Mouse (Mus musculus): Measurements from ENCODE around the gene Sox6. TPM values are rescaled to one million over a fixed set of nuclear protein-coding genes. Genes with fewer than 3 reads are reported as not detected.
"Not testable (repeated sequence)": the region's sequence is repeated elsewhere in the genome, so short reads cannot be mapped to it uniquely, and the experiment has no call there.

Sox6 gene
- polyA plus RNA-seq, 1 experiment from 2014 or later = 40.6 TPM

- H3K9me3 ChIP-seq (ENCODE audit: control insufficient read depth, low read depth, low read length) = no peaks in the 10 kb centered on the region
- 63% methylated on average over 5 of the region's 5 CpGs for WGBS
- H3K36me3 ChIP-seq (ENCODE audit: control insufficient read depth, insufficient read depth, low read length) = no peaks in the 10 kb centered on the region
- peaks cover 21% of the 10 kb centered on the region for H3K4me1 ChIP-seq (ENCODE audit: control insufficient read depth, insufficient read depth, low read length)
- no peak overlapping the region for H3K4me3 ChIP-seq (ENCODE audit: low read depth, low read length)
- H3K27me3 ChIP-seq (ENCODE audit: control insufficient read depth, insufficient read depth, low read length) = no peaks in the 10 kb centered on the region
- no peak overlapping the region for H3K9ac ChIP-seq (replicated peaks; ENCODE audit: low read depth, low read length)
- H3K4me2 ChIP-seq (replicated peaks; ENCODE audit: low read depth, low read length) = peak overlapping the region; percentile 17; the same call in 1 of the 2 replicates
- H3K27ac ChIP-seq (ENCODE audit: low read length) = 0 out of 2 replicates have a peak overlapping the region, but pooled peaks have one; percentile 27
- ATAC-seq (ENCODE audit: insufficient number of reproducible peaks, insufficient read depth, low FRiP score, low read depth) = no peak
Observed at GRCm38 (mm10) chr7:115624451-115624850, 414.1 kb downstream of the Sox6 start.

- Histone ChIP-seq H3K9me3 (ENCODE audit: control insufficient read depth, low read depth, low read length) (no peaks in the 10 kb centered on the region), H3K4me3 (ENCODE audit: low read depth, low read length) (no peak overlapping the region; the same call in 1 of the 2 replicates), H3K27ac (ENCODE audit: low read length) (peak overlapping the region; percentile 55; the same call in 1 of the 2 replicates), H3K36me3 (ENCODE audit: control insufficient read depth, insufficient read depth, low read length) (no peaks in the 10 kb centered on the region), H3K27me3 (ENCODE audit: control insufficient read depth, insufficient read depth, low read length) (no peaks in the 10 kb centered on the region), H3K4me2 (replicated peaks; ENCODE audit: low read depth, low read length) (peak overlapping the region; percentile 31), H3K9ac (replicated peaks; ENCODE audit: low read depth, low read length) (no peak overlapping the region), H3K4me1 (ENCODE audit: control insufficient read depth, insufficient read depth, low read length) (0 out of 2 replicates have a peak, but pooled peaks cover 8% of the 10 kb centered on the region)
- 12% methylated on average over 10 of the region's 10 CpGs for WGBS
- peak; percentile 33; the same call in 1 of the 2 replicates for ATAC-seq (ENCODE audit: insufficient number of reproducible peaks, insufficient read depth, low FRiP score, low read depth)
Observed at GRCm38 (mm10) chr7:115615697-115616237, 422.8 kb downstream of the Sox6 start.

GRCm38 (mm10) chr7:115607485-115607884 is 431.1 kb downstream of the Sox6 start:
- Histone ChIP-seq H3K9me3 (ENCODE audit: control insufficient read depth, low read depth, low read length) (no peaks in the 10 kb centered on the region), H3K27ac (ENCODE audit: low read length) (no peak overlapping the region), H3K36me3 (ENCODE audit: control insufficient read depth, insufficient read depth, low read length) (no peaks in the 10 kb centered on the region), H3K4me1 (ENCODE audit: control insufficient read depth, insufficient read depth, low read length) (no peaks in the 10 kb centered on the region), H3K4me3 (ENCODE audit: low read depth, low read length) (no peak overlapping the region), H3K9ac (replicated peaks; ENCODE audit: low read depth, low read length) (no peak overlapping the region), H3K4me2 (replicated peaks; ENCODE audit: low read depth, low read length) (no peak overlapping the region), H3K27me3 (ENCODE audit: control insufficient read depth, insufficient read depth, low read length) (no peaks in the 10 kb centered on the region)
- no peak for ATAC-seq (ENCODE audit: insufficient number of reproducible peaks, insufficient read depth, low FRiP score, low read depth)
- WGBS = 89% methylated on average over 1 of the region's 1 CpGs

- not testable (repeated sequence) for H3K4me2 ChIP-seq (replicated peaks; ENCODE audit: low read depth, low read length); H3K27ac ChIP-seq (ENCODE audit: low read length); ATAC-seq (ENCODE audit: insufficient number of reproducible peaks, insufficient read depth, low FRiP score, low read depth); H3K27me3 ChIP-seq (ENCODE audit: control insufficient read depth, insufficient read depth, low read length); H3K36me3 ChIP-seq (ENCODE audit: control insufficient read depth, insufficient read depth, low read length); H3K4me1 ChIP-seq (ENCODE audit: control insufficient read depth, insufficient read depth, low read length); H3K9me3 ChIP-seq (ENCODE audit: control insufficient read depth, low read depth, low read length); H3K9ac ChIP-seq (replicated peaks; ENCODE audit: low read depth, low read length); H3K4me3 ChIP-seq (ENCODE audit: low read depth, low read length)
- WGBS = 52% methylated on average over 3 of the region's 3 CpGs
Observed at GRCm38 (mm10) chr7:115606125-115606524, 432.5 kb downstream of the Sox6 start.

- 79% methylated on average over 7 of the region's 7 CpGs for WGBS
Observed at GRCm38 (mm10) chr7:115604883-115605282, 433.7 kb downstream of the Sox6 start.

GRCm38 (mm10) chr7:115597376-115597775 is 441.2 kb downstream of the Sox6 start:
- 77% methylated on average over 6 of the region's 6 CpGs for WGBS
- H3K4me1 ChIP-seq (ENCODE audit: control insufficient read depth, insufficient read depth, low read length) = no peaks in the 10 kb centered on the region
- no peak overlapping the region for H3K9ac ChIP-seq (replicated peaks; ENCODE audit: low read depth, low read length)
- no peak overlapping the region for H3K4me2 ChIP-seq (replicated peaks; ENCODE audit: low read depth, low read length)
- H3K27me3 ChIP-seq (ENCODE audit: control insufficient read depth, insufficient read depth, low read length) = no peaks in the 10 kb centered on the region
- H3K36me3 ChIP-seq (ENCODE audit: control insufficient read depth, insufficient read depth, low read length) = no peaks in the 10 kb centered on the region
- H3K27ac ChIP-seq (ENCODE audit: low read length) = no peak overlapping the region
- no peak overlapping the region for H3K4me3 ChIP-seq (ENCODE audit: low read depth, low read length)
- no peaks in the 10 kb centered on the region for H3K9me3 ChIP-seq (ENCODE audit: control insufficient read depth, low read depth, low read length)
- no peak for ATAC-seq (ENCODE audit: insufficient number of reproducible peaks, insufficient read depth, low FRiP score, low read depth)

More at GRCm38 (mm10) chr7:115604883-115605282, 433.7 kb downstream of the Sox6 start:
- Histone ChIP-seq H3K9ac (replicated peaks; ENCODE audit: low read depth, low read length) (no peak overlapping the region), H3K36me3 (ENCODE audit: control insufficient read depth, insufficient read depth, low read length) (no peaks in the 10 kb centered on the region), H3K9me3 (ENCODE audit: control insufficient read depth, low read depth, low read length) (no peaks in the 10 kb centered on the region), H3K4me2 (replicated peaks; ENCODE audit: low read depth, low read length) (no peak overlapping the region), H3K4me3 (ENCODE audit: low read depth, low read length) (no peak overlapping the region), H3K4me1 (ENCODE audit: control insufficient read depth, insufficient read depth, low read length) (no peaks in the 10 kb centered on the region), H3K27me3 (ENCODE audit: control insufficient read depth, insufficient read depth, low read length) (no peaks in the 10 kb centered on the region), H3K27ac (ENCODE audit: low read length) (no peak overlapping the region)
- ATAC-seq (ENCODE audit: insufficient number of reproducible peaks, insufficient read depth, low FRiP score, low read depth) = no peak

GRCm38 (mm10) chr7:115580461-115580860 is 458.1 kb downstream of the Sox6 start:
- H3K4me1 ChIP-seq (ENCODE audit: control insufficient read depth, insufficient read depth, low read length) = peaks cover 5% of the 10 kb centered on the region; the same call in 1 of the 2 replicates
- WGBS = 44% methylated on average over 7 of the region's 7 CpGs

GRCm38 (mm10) chr7:115579826-115580225 is 458.8 kb downstream of the Sox6 start:
- Histone ChIP-seq H3K27ac (ENCODE audit: low read length) (no peak overlapping the region), H3K4me2 (replicated peaks; ENCODE audit: low read depth, low read length) (no peak overlapping the region), H3K36me3 (ENCODE audit: control insufficient read depth, insufficient read depth, low read length) (no peaks in the 10 kb centered on the region), H3K9ac (replicated peaks; ENCODE audit: low read depth, low read length) (no peak overlapping the region), H3K9me3 (ENCODE audit: control insufficient read depth, low read depth, low read length) (no peaks in the 10 kb centered on the region), H3K4me3 (ENCODE audit: low read depth, low read length) (no peak overlapping the region), H3K27me3 (ENCODE audit: control insufficient read depth, insufficient read depth, low read length) (no peaks in the 10 kb centered on the region), H3K4me1 (ENCODE audit: control insufficient read depth, insufficient read depth, low read length) (peaks cover 5% of the 10 kb centered on the region; the same call in 1 of the 2 replicates)
- WGBS = 63% methylated on average over 3 of the region's 3 CpGs
- ATAC-seq (ENCODE audit: insufficient number of reproducible peaks, insufficient read depth, low FRiP score, low read depth) = no peak

More at GRCm38 (mm10) chr7:115580461-115580860, 458.1 kb downstream of the Sox6 start:
- H3K4me2 ChIP-seq (replicated peaks; ENCODE audit: low read depth, low read length) = no peak overlapping the region
- no peak for ATAC-seq (ENCODE audit: insufficient number of reproducible peaks, insufficient read depth, low FRiP score, low read depth)
- H3K9me3 ChIP-seq (ENCODE audit: control insufficient read depth, low read depth, low read length) = no peaks in the 10 kb centered on the region
- no peak overlapping the region for H3K27ac ChIP-seq (ENCODE audit: low read length)
- H3K27me3 ChIP-seq (ENCODE audit: control insufficient read depth, insufficient read depth, low read length) = no peaks in the 10 kb centered on the region
- no peaks in the 10 kb centered on the region for H3K36me3 ChIP-seq (ENCODE audit: control insufficient read depth, insufficient read depth, low read length)
- no peak overlapping the region for H3K4me3 ChIP-seq (ENCODE audit: low read depth, low read length)
- no peak overlapping the region for H3K9ac ChIP-seq (replicated peaks; ENCODE audit: low read depth, low read length)

GRCm38 (mm10) chr7:115576387-115576786 is 462.2 kb downstream of the Sox6 start:
- H3K9ac ChIP-seq (replicated peaks; ENCODE audit: low read depth, low read length) = no peak overlapping the region
- H3K4me1 ChIP-seq (ENCODE audit: control insufficient read depth, insufficient read depth, low read length) = peaks cover 5% of the 10 kb centered on the region; the same call in 1 of the 2 replicates
- no peak for ATAC-seq (ENCODE audit: insufficient number of reproducible peaks, insufficient read depth, low FRiP score, low read depth)
- no peaks in the 10 kb centered on the region for H3K27me3 ChIP-seq (ENCODE audit: control insufficient read depth, insufficient read depth, low read length)
- H3K36me3 ChIP-seq (ENCODE audit: control insufficient read depth, insufficient read depth, low read length) = no peaks in the 10 kb centered on the region
- no peak overlapping the region for H3K27ac ChIP-seq (ENCODE audit: low read length)
- 54% methylated on average over 1 of the region's 1 CpGs for WGBS
- no peak overlapping the region for H3K4me2 ChIP-seq (replicated peaks; ENCODE audit: low read depth, low read length)
- no peak overlapping the region for H3K4me3 ChIP-seq (ENCODE audit: low read depth, low read length)
- H3K9me3 ChIP-seq (ENCODE audit: control insufficient read depth, low read depth, low read length) = no peaks in the 10 kb centered on the region
